Mouse (Mus musculus) G1E-ER4 (cell line): ENCODE data around the gene Cabp7. TPM values are rescaled to one million over a fixed set of nuclear protein-coding genes. Genes with fewer than 3 reads are reported as not detected.

Source experiments
- GATA1 ChIP-seq: IDR thresholded peaks from one replicate; pipeline ENCODE4 v1.8.0; 2012; ENCODE audit warnings: low read length, inconsistent platforms
- polyA plus RNA-seq: library from polyadenylated mRNA; stranded (reverse); fragments of >175 nt; gene quantifications from 2 replicates; pipeline ENCODE4 v1.2.3, GENCODE M21; 2012

Cabp7 gene
- polyA plus RNA-seq, 1 experiment: 0.08 TPM

GRCm38 (mm10) chr11:4729603-4730002 lies 17.0 kb downstream of the Cabp7 start:
- no peak for TF ChIP-seq GATA1

- no peak for TF ChIP-seq GATA1
Observed at GRCm38 (mm10) chr11:4721728-4722127, 24.9 kb downstream of the Cabp7 start.

GRCm38 (mm10) chr11:4720900-4721580 lies 25.5 kb downstream of the Cabp7 start:
- no peak for TF ChIP-seq GATA1

- no peak for TF ChIP-seq GATA1
Observed at GRCm38 (mm10) chr11:4720393-4720792, 26.2 kb downstream of the Cabp7 start.

- no peak for TF ChIP-seq GATA1
Observed at GRCm38 (mm10) chr11:4719961-4720360, 26.6 kb downstream of the Cabp7 start.

- TF ChIP-seq GATA1: no peak
Observed at GRCm38 (mm10) chr11:4718548-4718947, 28.0 kb downstream of the Cabp7 start.

GRCm38 (mm10) chr11:4716530-4717236 lies 29.9 kb downstream of the Cabp7 start:
- no peak for TF ChIP-seq GATA1

GRCm38 (mm10) chr11:4715596-4715995 lies 31.0 kb downstream of the Cabp7 start:
- no peak for TF ChIP-seq GATA1

- no peak for TF ChIP-seq GATA1
Observed at GRCm38 (mm10) chr11:4714727-4715126, 31.9 kb downstream of the Cabp7 start.

- TF ChIP-seq GATA1: no peak
Observed at GRCm38 (mm10) chr11:4712822-4713221, 33.8 kb downstream of the Cabp7 start.

- TF ChIP-seq GATA1: no peak
Observed at GRCm38 (mm10) chr11:4705178-4705577, 41.4 kb downstream of the Cabp7 start.

GRCm38 (mm10) chr11:4704072-4704964 lies 42.3 kb downstream of the Cabp7 start, which contains the start of the genes Uqcr10 and Zmat5:
Gene Uqcr10, minus strand, starts transcription at chr11:4704342.
Gene Zmat5, plus strand, starts transcription at chr11:4704678.
- TF ChIP-seq GATA1: no peak

- TF ChIP-seq GATA1: no peak
Observed at GRCm38 (mm10) chr11:4703688-4704071, 42.9 kb downstream of the Cabp7 start.

GRCm38 (mm10) chr11:4700726-4701125 lies 45.9 kb downstream of the Cabp7 start:
- no peak for TF ChIP-seq GATA1

GRCm38 (mm10) chr11:4697043-4697983 lies 49.3 kb downstream of the Cabp7 start:
- TF ChIP-seq GATA1: no peak

- TF ChIP-seq GATA1: no peak
Observed at GRCm38 (mm10) chr11:4692162-4692561, 54.4 kb downstream of the Cabp7 start.
